Mouse (Mus musculus) thymus, adult 2 months (tissue): Measurements from ENCODE around the gene Tanc1. TPM values are rescaled to one million over a fixed set of nuclear protein-coding genes. Genes with fewer than 3 reads are reported as not detected.

Experiments
- DNase-seq: peaks from one replicate; pipeline ENCODE4 v3.0.0; 2021
- H3K27ac ChIP-seq: fragments of 200-500 bp; 2 replicates; pipeline ENCODE4 v1.5.1; 2012; ENCODE audit warnings: low read length, control low read depth; ENCODE audit not compliant: control insufficient read depth, insufficient read depth
- H3K27me3 ChIP-seq: fragments of 200-500 bp; 2 replicates; pipeline ENCODE4 v1.6.1; 2012; ENCODE audit warnings: mild to moderate bottlenecking, low read length, moderate library complexity, mixed read lengths; ENCODE audit not compliant: control insufficient read depth, insufficient read depth
- H3K36me3 ChIP-seq: fragments of 200-500 bp; 2 replicates; pipeline ENCODE4 v1.6.1; 2012; ENCODE audit warnings: mild to moderate bottlenecking, low read length, moderate library complexity; ENCODE audit not compliant: control insufficient read depth, insufficient read depth
- H3K4me1 ChIP-seq: fragments of 200-500 bp; replicated peaks from 2 replicates; pipeline ENCODE4 v1.6.1; 2012; ENCODE audit warnings: low read length; ENCODE audit not compliant: control insufficient read depth, insufficient read depth
- H3K4me3 ChIP-seq: fragments of 200-500 bp; 2 replicates; pipeline ENCODE4 v1.5.1; 2012; ENCODE audit warnings: mild to moderate bottlenecking, low read length, control low read depth, moderate library complexity; ENCODE audit not compliant: control insufficient read depth, insufficient read depth
- CTCF ChIP-seq: fragments of 200-500 bp; IDR thresholded peaks from 2 replicates; pipeline ENCODE4 v1.5.1; 2012; ENCODE audit warnings: mild to moderate bottlenecking, control low read depth, low read length, moderate library complexity, borderline replicate concordance; ENCODE audit not compliant: control insufficient read depth, poor library complexity, insufficient read depth; ENCODE audit errors: extremely low read depth
- POLR2A ChIP-seq: fragments of 200-500 bp; IDR thresholded peaks from 2 replicates; pipeline ENCODE4 v1.6.1; 2012; ENCODE audit warnings: mild to moderate bottlenecking, low read length, control low read depth, moderate library complexity; ENCODE audit not compliant: control insufficient read depth, poor library complexity, insufficient read depth; ENCODE audit errors: extremely low read depth
- WGBS: fragments of 180-500 bp; shearing (Covaris S2); methylation state at CpG from one replicate; pipeline ENCODE4 v1.1.7; 2018; 5-methylcytosine and 5-hydroxymethylcytosine counted together
- polyA plus RNA-seq: library from polyadenylated mRNA; depleted of rRNA; stranded (reverse); fragments of >200 nt; gene quantifications from 2 replicates; pipeline ENCODE4 v1.2.3, GENCODE M21; 2012

Gene Tanc1
- polyA plus RNA-seq, 1 experiment, result 7.3 TPM

DNA sequence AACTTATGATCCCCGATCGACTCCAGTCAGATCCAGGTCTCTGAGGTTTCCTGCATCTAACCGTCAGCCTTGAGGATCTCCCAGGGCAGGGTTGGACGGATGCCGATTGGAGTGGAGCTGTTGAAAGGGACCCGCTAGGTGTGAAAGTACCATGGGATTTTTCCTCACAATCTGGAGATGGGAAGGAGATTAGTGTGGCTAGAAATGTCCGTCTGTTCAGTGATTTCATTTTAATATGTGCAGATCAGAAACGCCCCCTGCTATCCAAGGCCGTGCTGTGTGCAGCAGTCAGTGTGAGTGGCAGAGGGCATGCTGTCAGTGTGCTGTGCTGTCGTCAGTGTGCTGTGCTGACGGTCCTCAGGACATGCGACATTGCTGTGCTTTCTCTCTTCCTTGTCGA is 201.6 kb downstream of the Tanc1 start:
- no peaks in the 10 kb centered on the region for H3K27me3 ChIP-seq
- DNase-seq, result no peak
- no peaks in the 10 kb centered on the region for H3K36me3 ChIP-seq
- H3K27ac ChIP-seq, result no peak overlapping the region
- H3K4me1 ChIP-seq, result no peaks in the 10 kb centered on the region
- TF ChIP-seq POLR2A, result no peak
- no peak for TF ChIP-seq CTCF
- no peak overlapping the region for H3K4me3 ChIP-seq
- 95% methylated on average over 13 of the region's 13 CpGs for WGBS

DNA sequence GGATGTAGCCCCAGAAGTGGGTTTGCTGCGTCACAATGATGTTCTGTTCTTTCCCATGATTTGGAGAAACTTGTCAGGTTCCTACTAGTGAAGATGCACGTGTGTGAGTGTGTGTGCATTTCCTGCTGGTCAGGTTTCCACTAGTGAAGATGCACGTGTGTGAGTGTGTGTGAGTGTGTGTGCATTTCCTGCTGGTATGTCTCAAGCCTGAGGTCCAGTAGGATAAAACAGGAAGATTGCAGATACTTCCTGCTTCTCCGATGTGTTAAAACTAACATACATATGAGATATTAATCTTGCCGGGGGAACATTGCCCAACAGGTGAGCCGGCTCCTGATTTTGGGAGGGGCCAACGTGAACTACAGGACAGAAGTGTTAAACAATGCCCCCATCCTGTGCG is 203.2 kb downstream of the Tanc1 start:
- Histone ChIP-seq H3K4me1 (no peaks in the 10 kb centered on the region), H3K27ac (no peak overlapping the region), H3K36me3 (no peaks in the 10 kb centered on the region), H3K27me3 (no peaks in the 10 kb centered on the region), H3K4me3 (no peak overlapping the region)
- TF ChIP-seq POLR2A (no peak), CTCF (no peak)
- WGBS, result 88% methylated on average over 8 of the region's 8 CpGs
- no peak for DNase-seq

DNA sequence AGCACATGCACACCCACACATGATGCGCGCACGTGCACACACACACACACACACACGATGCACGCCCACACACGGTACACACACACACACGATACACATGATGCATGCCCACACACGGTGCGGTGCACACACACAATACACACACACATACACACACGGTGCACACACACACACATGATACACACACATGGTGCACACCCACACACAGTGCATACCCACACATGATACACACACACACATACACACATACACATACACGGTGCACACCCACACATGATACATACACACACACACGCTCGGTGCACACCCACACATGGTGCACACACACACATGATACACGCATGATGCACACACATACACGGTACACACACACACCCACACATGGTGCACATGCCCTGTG is 206.8 kb downstream of the Tanc1 start:
- no peak overlapping the region for H3K27ac ChIP-seq
- 98% methylated on average over 15 of the region's 15 CpGs for WGBS
- H3K27me3 ChIP-seq, result no peaks in the 10 kb centered on the region
- TF ChIP-seq POLR2A (no peak), CTCF (no peak)
- peaks cover 3% of the 10 kb centered on the region; the same call in 1 of the 2 replicates for H3K4me1 ChIP-seq
- H3K4me3 ChIP-seq, result no peak overlapping the region
- DNase-seq, result no peak
- no peaks in the 10 kb centered on the region for H3K36me3 ChIP-seq

DNA sequence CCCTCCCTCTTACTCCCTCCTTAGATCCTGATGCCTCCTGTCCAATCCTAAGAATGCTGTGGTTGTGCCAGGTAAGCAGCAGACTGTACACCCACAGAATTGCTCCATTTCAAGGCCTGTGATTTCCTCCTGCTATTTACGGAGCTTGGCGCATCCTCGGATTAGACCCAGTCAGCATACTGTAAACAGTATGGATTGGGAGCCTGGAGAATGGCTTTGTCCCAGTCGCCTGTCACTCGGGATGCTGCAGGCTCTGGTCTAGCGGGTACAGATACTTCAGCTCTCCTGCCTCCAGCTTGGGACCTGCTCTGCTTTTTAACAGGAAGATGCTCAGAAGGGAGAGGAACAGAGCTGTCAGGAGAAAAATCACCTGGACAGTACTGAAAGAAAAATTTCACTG is 207.6 kb downstream of the Tanc1 start:
- Histone ChIP-seq H3K4me1 (peaks cover 3% of the 10 kb centered on the region), H3K27ac (no peak overlapping the region), H3K36me3 (no peaks in the 10 kb centered on the region), H3K4me3 (no peak overlapping the region), H3K27me3 (no peaks in the 10 kb centered on the region)
- DNase-seq, result no peak
- TF ChIP-seq POLR2A (no peak), CTCF (no peak)
- WGBS, result 98% methylated on average over 6 of the region's 6 CpGs

DNA sequence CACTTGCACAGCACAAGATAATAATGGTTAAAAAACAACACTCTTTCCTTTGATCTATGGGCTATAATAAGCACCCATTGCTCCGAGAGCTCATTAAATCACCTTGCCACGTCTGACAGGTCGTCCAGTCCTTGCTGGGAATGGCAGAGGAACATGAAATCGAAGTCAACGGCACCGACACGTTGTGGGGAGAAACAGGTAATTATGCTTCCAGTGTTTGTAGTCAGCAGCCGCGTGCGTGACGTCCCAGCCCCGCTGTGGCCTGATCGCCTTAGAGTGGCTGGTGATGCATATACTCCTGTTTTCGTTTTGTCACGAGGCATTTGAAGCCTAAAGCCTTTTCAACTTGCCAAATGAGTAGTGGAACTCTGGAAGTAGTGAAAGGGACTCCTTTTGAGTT is 208.2 kb downstream of the Tanc1 start:
- no peaks in the 10 kb centered on the region for H3K36me3 ChIP-seq
- peaks cover 3% of the 10 kb centered on the region for H3K4me1 ChIP-seq
- H3K27me3 ChIP-seq, result no peaks in the 10 kb centered on the region
- WGBS, result 94% methylated on average over 15 of the region's 15 CpGs
- no peak for DNase-seq
- H3K27ac ChIP-seq, result no peak overlapping the region
- no peak overlapping the region for H3K4me3 ChIP-seq
- TF ChIP-seq CTCF (no peak), POLR2A (no peak)

DNA sequence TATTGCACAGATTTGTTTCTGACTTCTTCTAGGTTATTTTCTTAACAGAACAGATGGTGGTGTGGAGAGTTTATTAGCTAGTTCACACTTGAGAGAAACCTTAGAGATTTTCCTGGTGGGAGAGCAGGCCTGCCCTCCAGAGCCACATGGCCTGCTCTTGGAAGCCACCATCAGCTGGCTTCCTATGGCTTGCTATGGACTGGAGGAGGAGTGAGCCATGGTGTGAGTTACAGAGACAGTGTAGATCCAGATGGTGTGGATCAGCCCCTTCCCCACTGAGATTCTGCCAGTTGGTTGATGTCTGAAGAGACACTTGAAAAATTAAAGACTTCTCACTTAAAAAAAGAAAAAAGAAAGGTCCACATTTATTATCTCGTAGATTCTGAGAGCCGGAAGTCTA is 209.2 kb downstream of the Tanc1 start:
- TF ChIP-seq CTCF, result no peak
- no peak for TF ChIP-seq POLR2A
- peaks cover 3% of the 10 kb centered on the region for H3K4me1 ChIP-seq
- DNase-seq, result no peak
- no peaks in the 10 kb centered on the region for H3K36me3 ChIP-seq
- H3K4me3 ChIP-seq, result no peak overlapping the region
- no peak overlapping the region for H3K27ac ChIP-seq
- WGBS, result 98% methylated on average over 2 of the region's 2 CpGs
- no peaks in the 10 kb centered on the region for H3K27me3 ChIP-seq

DNA sequence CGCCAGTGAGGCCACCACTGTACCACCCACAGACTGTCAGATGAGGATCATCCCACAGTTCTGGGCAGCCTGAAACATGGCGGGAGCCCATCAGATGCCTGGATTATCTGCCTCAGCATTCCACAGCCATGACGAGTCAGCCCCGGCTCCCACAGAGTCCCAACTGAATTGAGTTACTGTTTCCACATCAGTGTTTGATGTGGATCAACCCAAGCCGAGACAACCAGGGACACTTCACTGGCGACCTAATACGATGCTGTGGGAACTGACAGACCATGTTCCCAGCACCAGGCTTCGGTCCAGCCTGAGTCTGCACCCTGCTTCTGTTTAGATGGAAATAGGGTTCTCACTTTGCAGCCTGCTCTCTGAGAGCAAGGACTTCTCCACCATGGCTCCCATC is 212.4 kb downstream of the Tanc1 start:
- DNase-seq, result no peak
- Histone ChIP-seq H3K27ac (no peak overlapping the region), H3K4me1 (peaks cover 21% of the 10 kb centered on the region), H3K27me3 (no peaks in the 10 kb centered on the region), H3K36me3 (no peaks in the 10 kb centered on the region), H3K4me3 (no peak overlapping the region)
- 89% methylated on average over 8 of the region's 8 CpGs for WGBS
- TF ChIP-seq POLR2A (no peak), CTCF (no peak)
